Mouse (Mus musculus): ENCODE results near the gene Plxnb1.

The Plxnb1 gene

DNA sequence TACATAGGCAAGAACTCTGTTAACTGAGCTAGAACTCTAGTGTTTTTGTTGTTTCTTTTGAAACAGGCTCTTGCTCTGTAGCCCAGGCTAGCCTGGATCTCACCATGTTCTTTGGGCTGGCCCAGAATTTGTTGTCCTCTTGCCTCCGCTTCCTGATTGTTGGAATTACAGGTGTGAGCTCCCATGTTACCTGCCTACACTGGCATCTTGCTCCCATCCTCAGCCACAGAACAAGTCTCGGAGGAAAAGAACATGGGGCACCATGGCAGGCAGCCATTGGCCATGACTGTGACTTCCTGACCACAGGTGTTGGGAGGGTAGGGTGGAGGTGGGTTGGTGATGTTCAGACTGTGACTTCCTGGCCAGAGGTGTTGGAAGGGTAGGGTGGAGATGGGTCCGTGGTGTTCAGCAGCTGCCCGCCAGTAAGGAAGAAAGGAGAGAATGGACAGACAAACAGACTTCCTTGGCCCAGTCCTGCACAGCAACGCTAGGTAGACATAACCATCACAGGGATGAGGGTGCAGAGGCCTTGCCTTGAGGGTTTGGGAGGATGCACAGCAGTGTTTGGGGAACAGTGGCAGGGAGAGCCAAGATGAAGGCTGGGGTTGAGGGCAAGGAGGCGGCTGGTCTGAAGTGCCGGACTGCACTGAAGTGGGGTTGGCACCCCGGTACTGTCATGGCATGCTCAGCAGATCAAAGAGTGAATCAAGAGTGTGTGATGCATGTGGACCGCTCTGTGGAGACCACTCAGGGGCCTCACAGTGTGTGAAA is 42.5 kb upstream of the Plxnb1 start:
- Histone ChIP-seq H3K9me3 (ENCODE audit: low read length) (no peaks in the 10 kb centered on the region), H3K4me1 (replicated peaks; ENCODE audit: low read depth, low read length) (peaks cover 90% of the 10 kb centered on the region), H3K27me3 (ENCODE audit: insufficient read depth, low read length) (no peaks in the 10 kb centered on the region), H3K4me3 (replicated peaks; ENCODE audit: low read length) (no peak overlapping the region), H3K36me3 (ENCODE audit: insufficient read depth, low read length) (peaks cover 21% of the 10 kb centered on the region)
- TF ChIP-seq POU5F1 (IDR thresholded peaks at IDR 0.05; ENCODE audit: borderline replicate concordance, low read length), result no peak
- TF ChIP-seq NANOG (IDR thresholded peaks at IDR 0.05; ENCODE audit: borderline replicate concordance, low read length), result no peak
- TF ChIP-seq CTCF (conservative IDR thresholded peaks at IDR 0.05; ENCODE audit: low read length), result no peak

DNA sequence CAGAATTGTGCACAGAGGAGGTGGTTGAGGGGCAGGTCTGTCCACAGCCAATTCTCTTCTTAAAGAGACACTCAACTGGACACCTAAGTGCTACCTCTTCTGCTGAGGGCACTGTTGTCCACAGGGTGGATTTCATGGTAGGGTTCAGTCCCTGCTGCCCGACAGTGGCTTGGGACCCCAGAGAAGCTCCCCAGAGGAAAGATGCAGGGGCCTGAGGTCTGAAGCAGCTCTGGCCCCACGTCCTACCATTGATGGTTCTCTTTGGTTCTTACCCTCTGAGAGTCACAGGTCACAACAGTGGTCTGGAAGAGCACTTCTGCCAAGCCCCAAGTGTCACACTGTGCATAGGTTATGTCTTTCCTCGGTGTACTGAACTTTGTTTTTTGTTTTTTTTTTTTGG is 41.8 kb upstream of the Plxnb1 start:
- Histone ChIP-seq H3K36me3 (ENCODE audit: insufficient read depth, low read length) (peaks cover 27% of the 10 kb centered on the region), H3K9me3 (ENCODE audit: low read length) (no peaks in the 10 kb centered on the region), H3K27me3 (ENCODE audit: insufficient read depth, low read length) (no peaks in the 10 kb centered on the region), H3K4me1 (replicated peaks; ENCODE audit: low read depth, low read length) (peaks cover 96% of the 10 kb centered on the region), H3K4me3 (replicated peaks; ENCODE audit: low read length) (no peak overlapping the region)
- no peak for TF ChIP-seq CTCF (conservative IDR thresholded peaks at IDR 0.05; ENCODE audit: low read length)
- no peak for TF ChIP-seq NANOG (IDR thresholded peaks at IDR 0.05; ENCODE audit: borderline replicate concordance, low read length)

DNA sequence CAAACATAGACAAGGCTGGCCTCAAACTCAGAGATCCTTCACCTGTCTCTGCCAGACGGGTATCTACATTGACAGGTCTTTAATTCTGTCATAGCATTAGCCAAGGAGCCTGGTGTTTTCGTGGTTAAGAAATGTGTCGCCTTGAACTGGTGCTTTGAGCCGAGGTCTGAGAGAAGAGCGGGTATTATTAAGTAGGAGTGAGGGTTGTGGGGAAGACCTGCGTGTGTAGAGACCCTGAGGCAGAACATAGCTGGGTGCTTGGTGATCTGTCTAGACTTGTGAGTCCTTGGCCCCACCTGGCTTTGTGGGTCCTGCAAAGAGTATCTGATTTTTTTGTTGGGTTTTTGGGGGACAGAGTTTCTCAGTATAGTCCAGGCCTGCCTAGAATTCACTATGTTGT is 41.3 kb upstream of the Plxnb1 start:
- Histone ChIP-seq H3K36me3 (ENCODE audit: insufficient read depth, low read length) (peaks cover 27% of the 10 kb centered on the region), H3K9me3 (ENCODE audit: low read length) (no peaks in the 10 kb centered on the region), H3K27me3 (ENCODE audit: insufficient read depth, low read length) (no peaks in the 10 kb centered on the region), H3K4me1 (replicated peaks; ENCODE audit: low read depth, low read length) (peaks cover 96% of the 10 kb centered on the region), H3K4me3 (replicated peaks; ENCODE audit: low read length) (no peak overlapping the region)
- TF ChIP-seq POU5F1 (IDR thresholded peaks at IDR 0.05; ENCODE audit: borderline replicate concordance, low read length) (no peak), NANOG (IDR thresholded peaks at IDR 0.05; ENCODE audit: borderline replicate concordance, low read length) (no peak), CTCF (conservative IDR thresholded peaks at IDR 0.05; ENCODE audit: low read length) (no peak)

DNA sequence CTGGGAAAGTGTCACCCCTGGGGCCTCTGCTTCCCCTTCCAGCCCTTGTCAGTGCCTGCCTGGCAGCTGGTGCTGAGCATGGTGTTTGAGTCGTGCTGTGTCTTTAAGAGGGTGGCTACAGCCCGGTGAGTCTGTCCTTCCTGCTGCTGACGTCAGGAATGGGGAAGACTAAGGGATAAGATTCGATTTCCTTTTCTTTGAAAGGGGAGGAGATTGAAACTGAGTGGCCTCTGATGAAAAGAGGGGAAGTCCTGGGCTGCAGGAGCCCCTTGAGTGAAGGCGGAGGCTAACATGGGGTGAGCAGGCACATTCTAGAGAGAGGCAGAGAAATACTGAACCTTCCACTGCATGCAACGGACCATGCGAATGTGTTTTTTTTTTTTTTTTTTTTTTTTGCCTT is 40.5 kb upstream of the Plxnb1 start:
- Histone ChIP-seq H3K36me3 (ENCODE audit: insufficient read depth, low read length) (peaks cover 27% of the 10 kb centered on the region), H3K9me3 (ENCODE audit: low read length) (no peaks in the 10 kb centered on the region), H3K4me1 (replicated peaks; ENCODE audit: low read depth, low read length) (peaks cover 96% of the 10 kb centered on the region), H3K27me3 (ENCODE audit: insufficient read depth, low read length) (no peaks in the 10 kb centered on the region), H3K4me3 (replicated peaks; ENCODE audit: low read length) (peak overlapping the region; percentile 41)
- TF ChIP-seq CTCF (conservative IDR thresholded peaks at IDR 0.05; ENCODE audit: low read length), result no peak
- TF ChIP-seq NANOG (IDR thresholded peaks at IDR 0.05; ENCODE audit: borderline replicate concordance, low read length), result no peak
- no peak for TF ChIP-seq POU5F1 (IDR thresholded peaks at IDR 0.05; ENCODE audit: borderline replicate concordance, low read length)

DNA sequence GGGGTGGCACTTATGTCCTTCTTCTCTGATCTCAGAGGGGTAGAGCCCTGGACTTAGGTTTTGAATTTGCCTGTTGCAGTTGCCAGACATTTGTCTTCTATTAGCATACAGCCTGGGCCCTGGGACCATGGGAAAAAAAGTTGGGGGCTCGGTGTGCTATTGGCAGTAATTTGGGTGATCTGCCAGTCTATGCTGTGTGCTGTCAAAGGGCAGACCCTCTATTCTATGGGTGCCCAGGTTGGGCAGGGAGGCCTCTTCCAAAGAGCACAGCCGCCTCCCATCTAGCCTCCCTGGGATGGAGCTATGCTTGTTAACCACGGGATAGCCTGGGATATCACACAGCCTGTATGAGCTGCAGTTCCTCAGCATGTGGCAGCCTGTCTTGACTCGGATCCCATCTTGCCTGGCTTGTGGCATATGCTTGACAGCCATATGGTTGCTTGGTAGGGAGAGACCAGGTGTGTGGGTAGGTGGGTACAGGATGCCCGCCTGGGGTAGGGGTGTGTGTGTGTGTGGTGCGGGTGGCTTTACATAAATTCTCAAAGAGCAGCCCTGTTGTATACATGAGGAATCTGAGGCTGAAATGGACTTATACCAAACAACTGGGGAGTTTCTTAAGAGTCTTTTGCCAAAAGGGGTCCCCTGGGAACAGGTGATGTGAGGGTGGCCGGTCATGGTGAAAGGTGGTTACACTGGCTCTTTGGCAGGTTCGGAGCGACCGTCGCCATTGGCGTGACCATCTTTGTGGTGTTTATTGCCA is 39.7 kb upstream of the Plxnb1 start:
- TF ChIP-seq POU5F1 (IDR thresholded peaks at IDR 0.05; ENCODE audit: borderline replicate concordance, low read length) (no peak), NANOG (IDR thresholded peaks at IDR 0.05; ENCODE audit: borderline replicate concordance, low read length) (no peak), CTCF (conservative IDR thresholded peaks at IDR 0.05; ENCODE audit: low read length) (no peak)
- H3K4me3 ChIP-seq (replicated peaks; ENCODE audit: low read length), result peak overlapping the region; percentile 41
- peaks cover 34% of the 10 kb centered on the region for H3K36me3 ChIP-seq (ENCODE audit: insufficient read depth, low read length)
- H3K27me3 ChIP-seq (ENCODE audit: insufficient read depth, low read length), result no peaks in the 10 kb centered on the region
- peaks cover 96% of the 10 kb centered on the region for H3K4me1 ChIP-seq (replicated peaks; ENCODE audit: low read depth, low read length)
- no peaks in the 10 kb centered on the region for H3K9me3 ChIP-seq (ENCODE audit: low read length)

DNA sequence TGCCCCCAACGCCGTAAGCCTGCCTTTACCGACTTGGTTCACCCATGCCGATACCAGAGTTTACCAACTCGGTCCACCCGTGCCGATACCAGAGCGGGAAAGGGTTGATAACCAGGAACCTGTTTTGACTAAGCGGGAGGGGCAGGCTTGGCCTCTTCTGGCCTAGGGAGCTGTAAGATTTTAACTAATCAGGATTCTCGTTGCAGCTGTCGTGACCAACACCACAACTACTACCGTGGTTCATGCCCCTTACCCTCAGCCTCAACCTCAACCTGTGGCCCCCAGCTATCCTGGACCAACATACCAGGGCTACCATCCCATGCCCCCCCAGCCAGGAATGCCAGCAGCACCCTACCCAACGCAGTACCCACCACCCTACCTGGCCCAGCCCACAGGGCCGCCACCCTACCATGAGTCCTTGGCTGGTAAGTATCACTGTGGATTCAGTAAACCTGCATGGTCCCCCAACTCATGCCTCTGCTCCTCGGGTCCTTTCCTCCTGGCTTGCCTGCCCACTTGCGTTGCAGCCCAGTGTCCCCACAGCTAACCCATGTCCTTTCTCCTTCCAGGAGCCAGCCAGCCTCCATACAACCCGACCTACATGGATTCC is 39.0 kb upstream of the Plxnb1 start:
- TF ChIP-seq POU5F1 (IDR thresholded peaks at IDR 0.05; ENCODE audit: borderline replicate concordance, low read length) (no peak), CTCF (conservative IDR thresholded peaks at IDR 0.05; ENCODE audit: low read length) (no peak), NANOG (IDR thresholded peaks at IDR 0.05; ENCODE audit: borderline replicate concordance, low read length) (no peak)
- Histone ChIP-seq H3K9me3 (ENCODE audit: low read length) (no peaks in the 10 kb centered on the region), H3K4me1 (replicated peaks; ENCODE audit: low read depth, low read length) (peaks cover 94% of the 10 kb centered on the region), H3K27me3 (ENCODE audit: insufficient read depth, low read length) (no peaks in the 10 kb centered on the region), H3K36me3 (ENCODE audit: insufficient read depth, low read length) (peaks cover 42% of the 10 kb centered on the region), H3K4me3 (replicated peaks; ENCODE audit: low read length) (0 out of 2 replicates have a peak overlapping the region, but pooled peaks have one; percentile 1)

DNA sequence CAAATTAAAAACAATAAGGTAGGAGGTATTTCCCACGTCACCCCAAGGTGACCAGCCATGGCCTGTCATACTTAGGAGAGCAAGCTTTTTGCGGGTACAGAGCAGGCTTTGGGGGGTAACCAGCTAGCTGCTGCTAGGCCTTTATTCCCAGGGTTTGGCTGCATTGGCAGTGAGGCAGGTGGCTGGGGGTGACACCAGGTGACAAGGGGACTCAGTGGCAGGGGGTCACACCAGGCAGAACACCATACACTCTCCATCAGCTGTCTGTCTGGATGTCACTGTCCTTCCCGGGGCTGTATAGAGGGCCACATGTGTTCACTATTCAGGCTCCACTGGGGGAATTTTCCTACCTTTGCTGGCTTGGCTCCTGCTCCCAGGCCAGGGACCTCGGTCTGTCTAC is 38.3 kb upstream of the Plxnb1 start:
- no peak overlapping the region for H3K4me3 ChIP-seq (replicated peaks; ENCODE audit: low read length)
- H3K36me3 ChIP-seq (ENCODE audit: insufficient read depth, low read length), result peaks cover 46% of the 10 kb centered on the region
- no peaks in the 10 kb centered on the region for H3K27me3 ChIP-seq (ENCODE audit: insufficient read depth, low read length)
- peaks cover 91% of the 10 kb centered on the region for H3K4me1 ChIP-seq (replicated peaks; ENCODE audit: low read depth, low read length)
- no peak for TF ChIP-seq NANOG (IDR thresholded peaks at IDR 0.05; ENCODE audit: borderline replicate concordance, low read length)
- TF ChIP-seq CTCF (conservative IDR thresholded peaks at IDR 0.05; ENCODE audit: low read length), result no peak
- no peak for TF ChIP-seq POU5F1 (IDR thresholded peaks at IDR 0.05; ENCODE audit: borderline replicate concordance, low read length)
- no peaks in the 10 kb centered on the region for H3K9me3 ChIP-seq (ENCODE audit: low read length)

DNA sequence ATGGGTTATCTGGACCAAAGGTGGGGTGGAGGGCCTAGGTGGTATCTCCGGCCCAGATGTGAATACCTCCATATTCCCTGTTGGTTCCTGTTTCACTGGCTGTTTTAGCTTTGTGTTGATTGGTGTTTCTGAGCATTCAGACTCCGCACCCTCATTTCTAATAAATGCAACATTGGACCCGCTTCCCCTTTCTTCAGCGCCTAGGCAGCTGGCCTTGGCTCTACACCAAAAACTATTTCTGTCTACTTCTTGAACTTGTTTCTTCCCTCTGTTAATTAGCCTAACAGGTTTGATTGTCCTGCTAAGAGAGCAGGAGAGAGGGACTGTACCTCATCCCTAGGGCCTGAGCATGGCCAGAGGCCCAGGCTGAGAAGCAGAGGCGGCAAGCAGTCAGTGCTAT is 37.6 kb upstream of the Plxnb1 start:
- TF ChIP-seq POU5F1 (IDR thresholded peaks at IDR 0.05; ENCODE audit: borderline replicate concordance, low read length), result no peak
- TF ChIP-seq NANOG (IDR thresholded peaks at IDR 0.05; ENCODE audit: borderline replicate concordance, low read length), result no peak
- TF ChIP-seq CTCF (conservative IDR thresholded peaks at IDR 0.05; ENCODE audit: low read length), result no peak
- Histone ChIP-seq H3K4me1 (replicated peaks; ENCODE audit: low read depth, low read length) (peaks cover 85% of the 10 kb centered on the region), H3K36me3 (ENCODE audit: insufficient read depth, low read length) (peaks cover 52% of the 10 kb centered on the region), H3K9me3 (ENCODE audit: low read length) (no peaks in the 10 kb centered on the region), H3K4me3 (replicated peaks; ENCODE audit: low read length) (no peak overlapping the region), H3K27me3 (ENCODE audit: insufficient read depth, low read length) (no peaks in the 10 kb centered on the region)
